Mouse (Mus musculus) ES-E14 (cell line): ENCODE measurements at regions not wholly inside any gene's neighbourhood (a gene's known extent, or its start where the extent isn't known, plus 50 kb on each side); places are given as distances from the start of the nearest gene placed in this dataset.

Experiments
- CHD2 ChIP-seq: IDR thresholded peaks from 2 replicates; pipeline ENCODE4 v1.6.1; 2014; ENCODE audit warnings: mild to moderate bottlenecking, low read depth, low read length, inconsistent platforms
- HCFC1 ChIP-seq: IDR thresholded peaks from 2 replicates; pipeline ENCODE4 v1.6.1; 2012; ENCODE audit warnings: low read length, inconsistent platforms, borderline replicate concordance; ENCODE audit not compliant: insufficient read depth
- MAFK ChIP-seq: IDR thresholded peaks from 2 replicates; pipeline ENCODE4 v1.6.1; 2014; ENCODE audit warnings: mild to moderate bottlenecking, low read depth, low read length, inconsistent platforms; ENCODE audit not compliant: insufficient read depth
- ZC3H11A ChIP-seq: IDR thresholded peaks from 2 replicates; pipeline ENCODE4 v1.6.1; 2012; ENCODE audit warnings: low read depth, mild to moderate bottlenecking, inconsistent platforms, low read length, borderline replicate concordance
- ZNF384 ChIP-seq: IDR thresholded peaks from 2 replicates; pipeline ENCODE4 v1.6.1; 2012; ENCODE audit warnings: low read depth, low read length, inconsistent platforms

- TF ChIP-seq ZNF384 (no peak), ZC3H11A (no peak), CHD2 (no peak), HCFC1 (no peak), MAFK (no peak)
Measured at GRCm38 (mm10) chr3:128412157-128412556, 516.0 kb upstream of the Fam241a start.
